ENCODE assay signal across 19 mouse cellular contexts in the genomic region with DNA sequence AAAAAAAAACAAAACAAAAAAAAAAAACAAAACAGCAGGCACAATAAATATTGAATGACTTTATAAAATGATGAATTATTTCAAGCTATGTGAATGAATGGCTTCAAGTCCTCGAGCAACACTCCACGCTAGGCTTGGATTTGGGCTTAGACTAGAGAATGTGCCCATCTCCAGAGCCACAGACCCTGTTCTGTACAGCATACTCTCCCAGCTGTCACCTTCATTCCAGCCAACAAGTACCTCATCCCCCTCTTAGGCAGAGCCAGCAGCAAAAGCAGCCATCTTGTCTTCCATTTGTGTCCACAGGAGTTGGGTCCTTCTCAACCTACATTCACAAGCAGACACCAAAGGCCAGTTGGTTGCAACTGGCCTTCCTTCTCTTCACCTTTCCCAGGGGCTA. TPM values are rescaled to one million over a fixed set of nuclear protein-coding genes. Genes with fewer than 3 reads are reported as not detected.
DNase-seq lines count a peak whose midpoint lies in the region; ATAC-seq and TF ChIP-seq lines count a peak whose summit lies in the region.
"Had no signal": no experiment of that assay in that cellular context is flagged by ENCODE, and none has a peak within 500 bp of the region (broad histone marks: within the 10 kb centered on the region; RNA-seq: fewer than 3 reads in every experiment).

No protein-coding gene starts in this region.

- no peak for DNase-seq in gastrocnemius, adult 2 months
- no peak for DNase-seq in gastrocnemius, postnatal 4 days (ENCODE audit: low spot score in 2 of 2)
- no peak for DNase-seq in heart, adult 18-20 months
- no peak for DNase-seq in heart, postnatal 36 days
- DNase-seq: adrenal gland, postnatal 14 days; forebrain, postnatal 0 days; gastrocnemius, postnatal 25 days; kidney, adult 11 months; kidney, adult 9 months had no signal

- peak overlapping the region; percentile 62 for H3K4me2 ChIP-seq in heart, embryonic 12.5 days
- peak overlapping the region; percentile 62 for H3K4me2 ChIP-seq in heart, embryonic 16.5 days (ENCODE audit: low read depth, low read length)
- peak overlapping the region; percentile 67 for H3K4me2 ChIP-seq in myocyte (ENCODE audit: low read depth)
- H3K4me2 ChIP-seq: forebrain, embryonic 13.5 days; hindbrain, embryonic 13.5 days had no signal

- H3K36me3 ChIP-seq in heart, embryonic 12.5 days: peaks cover 7% of the 10 kb centered on the region
- H3K36me3 ChIP-seq in heart, embryonic 16.5 days (ENCODE audit: control insufficient read depth, insufficient read depth): no peaks in the 10 kb centered on the region
- peaks cover 5% of the 10 kb centered on the region for H3K36me3 ChIP-seq in myocyte (ENCODE audit: control insufficient read depth, insufficient read depth)
- H3K36me3 ChIP-seq: embryonic facial prominence, embryonic 10.5 days; hindbrain, embryonic 13.5 days had no signal

- no peak for ATAC-seq in heart, embryonic 12.5 days (ENCODE audit: insufficient number of reproducible peaks, low FRiP score)
- ATAC-seq in heart, embryonic 16.5 days (replicated peaks; ENCODE audit: extremely low read depth, insufficient read depth, low FRiP score): no peak
- ATAC-seq: activated CD4-positive, CD25-positive, alpha-beta regulatory T cell, adult 4 months; forebrain, embryonic 13.5 days; forebrain, postnatal 0 days; Patski had no signal

- H3K4me3 ChIP-seq in gastrocnemius, adult 2 months: peak overlapping the region; percentile 81
- H3K4me3 ChIP-seq in heart, embryonic 12.5 days: peak overlapping the region; percentile 46; the same call in 1 of the 2 replicates
- H3K4me3 ChIP-seq in heart, embryonic 16.5 days (ENCODE audit: low read length): peak overlapping the region; percentile 58
- H3K4me3 ChIP-seq in myocyte: peak overlapping the region; percentile 57
- H3K4me3 ChIP-seq: embryonic facial prominence, embryonic 10.5 days; forebrain, embryonic 13.5 days; hindbrain, embryonic 13.5 days had no signal

- TF ChIP-seq CTCF in gastrocnemius, adult 2 months (IDR thresholded peaks at IDR 0.05): no peak

- TF ChIP-seq POLR2A in myocyte (IDR thresholded peaks at IDR 0.05; ENCODE audit: insufficient read length, low read depth): peak; percentile 23

- H3K9me3 ChIP-seq in heart, embryonic 12.5 days (replicated peaks): no peaks in the 10 kb centered on the region
- no peaks in the 10 kb centered on the region for H3K9me3 ChIP-seq in heart, embryonic 16.5 days (replicated peaks; ENCODE audit: control insufficient read depth, low read length)
- H3K9me3 ChIP-seq: embryonic facial prominence, embryonic 10.5 days; forebrain, embryonic 13.5 days; hindbrain, embryonic 13.5 days had no signal

- WGBS in heart, embryonic 12.5 days: 98% methylated on average over 2 of the region's 2 CpGs
- WGBS in heart, embryonic 16.5 days: 90% methylated on average over 2 of the region's 2 CpGs

- peaks cover 68% of the 10 kb centered on the region for H3K79me2 ChIP-seq in myocyte (ENCODE audit: control insufficient read depth, insufficient read depth)

- no peak overlapping the region for H3ac ChIP-seq in myocyte (ENCODE audit: control insufficient read depth, insufficient read length)

- H3K4me1 ChIP-seq in heart, embryonic 12.5 days (replicated peaks): peaks cover 69% of the 10 kb centered on the region
- H3K4me1 ChIP-seq in heart, embryonic 16.5 days (ENCODE audit: control insufficient read depth, insufficient read depth, low read length): peaks cover 36% of the 10 kb centered on the region

- no peak overlapping the region for H3K9ac ChIP-seq in heart, embryonic 12.5 days
- H3K9ac ChIP-seq in heart, embryonic 16.5 days (ENCODE audit: low read length): peak overlapping the region; percentile 87
- H3K9ac ChIP-seq: forebrain, embryonic 13.5 days; forebrain, postnatal 0 days; hindbrain, embryonic 13.5 days had no signal

- H3K27me3 ChIP-seq in heart, embryonic 12.5 days (replicated peaks): no peaks in the 10 kb centered on the region
- H3K27me3 ChIP-seq in heart, embryonic 16.5 days (ENCODE audit: control insufficient read depth, insufficient read depth, low read length): no peaks in the 10 kb centered on the region
- H3K27me3 ChIP-seq in myocyte (ENCODE audit: control insufficient read depth, insufficient read depth, insufficient read length): no peaks in the 10 kb centered on the region
- H3K27me3 ChIP-seq: CH12.LX; forebrain, embryonic 13.5 days; hindbrain, embryonic 13.5 days; Patski had no signal

- intact Hi-C loops in gastrocnemius, adult 2 months (cut with DNase I): no loop called here
- intact Hi-C loops in heart, postnatal 36 days (cut with DNase I): no loop called here

- peak overlapping the region; percentile 99 for H3K27ac ChIP-seq in gastrocnemius, adult 2 months
- H3K27ac ChIP-seq in heart, embryonic 12.5 days (ENCODE audit: poor library complexity, severe bottlenecking): peak overlapping the region; percentile 99
- peak overlapping the region; percentile 100 for H3K27ac ChIP-seq in heart, embryonic 16.5 days (ENCODE audit: low read length)
- H3K27ac ChIP-seq: embryonic facial prominence, embryonic 10.5 days; forebrain, embryonic 13.5 days; hindbrain, embryonic 13.5 days; hindbrain, postnatal 0 days had no signal

TF ChIP-seq in myocyte, 11 proteins besides CTCF, POLR2A, EP300 and RAD21:
- peak in 2 of 3 experiments; percentile 27 to 77 for TF ChIP-seq MYOD1 (IDR thresholded peaks at IDR 0.05; ENCODE audit: control insufficient read depth in 1 of 3, insufficient read length in 2 of 3, low read depth in 2 of 3)
- TF ChIP-seq POLR2AphosphoS2 (IDR thresholded peaks at IDR 0.05; ENCODE audit: insufficient read length, low read depth): no peak
- TF ChIP-seq MYOG (IDR thresholded peaks at IDR 0.05; ENCODE audit: control insufficient read depth in 1 of 3, insufficient read depth in 1 of 3, insufficient read length in 2 of 3, low read depth in 2 of 3): peak in 1 of 3 experiments; percentile 60

RNA-seq across cellular contexts. Expression of gene Srl, which starts 21.8 kb away (rescaled TPM):
- 1,000 to 10,000 TPM; 1,026 to 1,225 TPM for total RNA-seq in gastrocnemius, adult 2 months (2021)
- total RNA-seq in gastrocnemius, postnatal 4 days (2021): 1,000 to 10,000 TPM; 1,069 to 1,086 TPM
- 228 and 230 TPM in 2 replicates for polyA plus RNA-seq in heart, embryonic 12.5 days (2016; fragmentation: Nextera tagmentation; extraction: Ambion mirVana)
- total RNA-seq in heart, adult 18-20 months (2021): 100 to 1,000 TPM; 782 to 831 TPM
- polyA plus RNA-seq in heart, embryonic 16.5 days (2015; fragmentation: Nextera tagmentation; extraction: Ambion mirVana): 280 and 289 TPM in 2 replicates
- total RNA-seq in heart, postnatal 36 days (2021): 1,000 to 10,000 TPM in 1 of 2 experiments, 100 to 1,000 TPM in 1; 873 to 1,040 TPM
- polyA plus RNA-seq in myocyte (2012; fragmentation: generic; extraction: Trizol): 381 TPM

RNA-seq across cellular contexts. Expression of gene Tfap4, which starts 39.8 kb away (rescaled TPM):
- 1 to 10 TPM; 3.0 to 5.1 TPM for total RNA-seq in gastrocnemius, adult 2 months (2021)
- total RNA-seq in gastrocnemius, postnatal 4 days (2021): 10 to 100 TPM; 10.5 to 11.6 TPM
- 8.1 and 8.4 TPM in 2 replicates for polyA plus RNA-seq in heart, embryonic 12.5 days (2016; fragmentation: Nextera tagmentation; extraction: Ambion mirVana)
- 1 to 10 TPM; 2.1 to 2.6 TPM for total RNA-seq in heart, adult 18-20 months (2021)
- polyA plus RNA-seq in heart, embryonic 16.5 days (2015; fragmentation: Nextera tagmentation; extraction: Ambion mirVana): 5.6 and 8.1 TPM in 2 replicates
- total RNA-seq in heart, postnatal 36 days (2021): 1 to 10 TPM; 4.4 to 4.6 TPM
- polyA plus RNA-seq in myocyte (2012; fragmentation: generic; extraction: Trizol): 4.0 TPM
